Mouse (Mus musculus) thymus, postnatal 4 days (tissue): Measurements from ENCODE around the gene Nectin1.

ENCODE experiments used
- DNase-seq: peaks from one replicate; pipeline ENCODE4 v3.0.0; 2021

Nectin1 gene

DNA sequence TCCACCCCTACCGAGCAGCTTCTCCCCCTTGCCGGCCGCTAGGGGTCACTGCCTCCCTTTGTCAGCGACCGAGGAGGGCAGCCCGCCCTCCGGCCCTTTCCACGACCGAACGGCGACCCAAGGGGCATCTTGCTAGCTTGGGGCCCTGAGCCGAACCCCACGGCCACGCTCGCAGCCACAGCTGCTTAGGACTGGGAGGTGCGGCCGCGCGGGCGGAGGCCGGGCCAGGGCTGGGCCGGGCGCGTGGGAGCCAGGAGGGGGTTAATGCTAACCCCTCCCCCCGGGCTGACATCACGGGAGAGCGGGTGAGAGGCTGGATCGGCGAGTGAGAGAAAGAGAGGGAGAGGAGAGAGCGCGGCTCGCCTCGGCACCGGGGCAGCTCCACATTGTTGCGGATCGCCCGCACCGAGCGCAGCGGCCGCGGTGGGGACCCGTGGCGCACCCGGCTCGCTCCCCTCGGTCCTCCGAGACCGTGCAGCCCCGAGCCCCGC lies at the start of gene Nectin1:
Nectin1 (plus strand) TSS at position 338 of the 491 bp plus-strand sequence.
- DNase-seq = peak; percentile 86

DNA sequence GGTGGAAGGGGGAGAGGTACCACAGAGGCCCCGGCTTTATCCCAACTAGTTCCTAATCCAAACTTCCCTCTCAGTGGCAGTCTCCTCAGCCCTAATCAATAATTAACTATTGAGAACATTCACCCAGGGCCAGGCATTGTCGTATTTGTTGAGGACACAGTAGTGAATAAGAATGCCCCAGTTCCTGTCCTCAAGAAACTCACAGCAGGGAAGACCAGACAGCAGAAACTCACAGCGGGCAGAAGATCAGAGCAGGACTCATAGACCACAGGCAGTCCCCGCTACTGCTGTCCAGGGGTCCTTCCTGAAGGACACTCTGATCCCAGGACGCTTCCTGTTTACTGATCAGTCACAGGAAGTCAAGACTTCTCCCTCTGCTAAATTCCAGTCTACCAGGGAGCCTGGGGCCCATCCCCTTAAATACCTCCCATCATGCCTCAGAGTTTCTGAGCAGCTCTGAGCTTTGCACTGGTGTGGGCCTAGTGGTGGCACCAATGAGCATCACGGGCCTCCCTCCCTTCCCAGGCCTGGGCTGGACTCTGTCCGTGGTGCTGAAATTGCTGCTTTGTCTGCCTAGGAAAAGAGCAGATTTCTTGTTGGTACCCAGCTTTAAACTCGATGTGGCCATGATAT lies 45.6 kb upstream of the Nectin1 start:
- DNase-seq = peak; percentile 73

DNA sequence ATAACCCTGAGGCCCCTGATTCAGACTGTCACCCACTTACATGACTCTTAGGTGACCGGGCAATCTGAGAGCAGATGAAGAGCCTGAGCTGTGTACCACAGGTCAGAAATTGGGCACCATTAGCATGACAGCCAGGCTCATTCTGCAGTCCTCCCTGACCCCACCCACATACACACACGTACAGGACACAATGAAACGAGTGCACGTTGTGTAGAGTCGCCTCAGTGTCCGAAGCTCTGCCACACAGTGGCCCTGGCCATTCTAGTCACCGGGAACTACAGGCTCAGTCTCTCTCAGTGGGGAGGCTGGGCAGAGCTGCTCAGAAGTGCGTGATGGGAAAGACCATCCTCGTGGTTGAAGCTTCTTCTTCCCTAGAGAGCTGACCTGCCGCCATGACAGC lies 44.9 kb upstream of the Nectin1 start:
- DNase-seq = no peak

DNA sequence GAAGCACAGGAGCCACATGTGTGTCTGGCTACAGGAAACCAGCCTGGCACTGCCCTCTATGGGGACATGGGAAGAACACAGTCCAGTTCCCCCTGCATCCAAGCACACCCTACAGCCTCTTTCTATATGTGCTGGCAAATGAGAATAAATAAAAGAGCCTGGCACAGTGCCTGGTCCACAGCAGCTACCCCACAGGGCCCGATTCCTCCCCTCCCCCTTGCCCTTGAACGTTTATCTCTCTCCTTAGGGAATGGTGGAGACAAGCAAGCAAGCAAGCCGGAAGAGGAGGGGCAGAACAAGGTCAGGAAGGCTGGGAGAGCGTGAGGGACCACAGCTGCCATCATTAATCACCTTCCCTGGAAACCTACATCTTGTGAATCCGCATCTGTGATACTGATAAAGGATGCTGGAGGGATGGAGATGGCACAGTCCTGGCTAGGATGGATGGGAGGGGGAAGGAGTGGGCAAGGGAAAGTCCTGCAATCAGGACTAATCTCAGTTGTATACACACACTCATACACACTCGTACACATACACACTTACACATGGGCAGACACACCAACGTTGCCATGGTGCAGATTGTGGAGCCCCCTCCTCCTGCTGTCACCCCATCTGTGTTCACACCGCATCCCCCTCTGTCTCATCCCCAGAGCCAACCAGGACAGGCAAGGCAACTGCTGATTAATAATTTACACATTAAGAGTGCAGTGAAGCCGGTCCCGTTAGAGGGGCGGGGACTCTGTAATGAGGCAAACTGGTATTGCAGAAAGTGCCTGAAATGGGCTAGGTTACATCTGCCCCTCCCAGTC lies 44.2 kb upstream of the Nectin1 start:
- no peak for DNase-seq

DNA sequence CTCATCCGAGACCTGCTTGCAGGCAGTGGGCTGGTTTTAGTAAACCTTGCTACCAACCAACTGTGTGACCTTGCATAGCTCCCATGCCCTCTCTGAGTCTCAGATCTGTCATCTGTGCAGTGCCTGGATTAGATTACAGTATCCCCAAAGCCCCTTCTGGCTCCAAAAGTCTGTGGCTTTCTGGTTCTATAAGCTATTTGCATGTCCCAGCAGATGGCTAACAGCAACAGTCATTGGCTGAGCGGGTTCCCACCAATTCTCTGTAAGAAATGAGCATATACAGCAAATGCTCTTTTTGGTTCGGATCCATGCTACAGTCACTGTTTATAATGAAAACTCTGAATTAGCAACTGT lies 43.6 kb upstream of the Nectin1 start:
- DNase-seq = no peak

DNA sequence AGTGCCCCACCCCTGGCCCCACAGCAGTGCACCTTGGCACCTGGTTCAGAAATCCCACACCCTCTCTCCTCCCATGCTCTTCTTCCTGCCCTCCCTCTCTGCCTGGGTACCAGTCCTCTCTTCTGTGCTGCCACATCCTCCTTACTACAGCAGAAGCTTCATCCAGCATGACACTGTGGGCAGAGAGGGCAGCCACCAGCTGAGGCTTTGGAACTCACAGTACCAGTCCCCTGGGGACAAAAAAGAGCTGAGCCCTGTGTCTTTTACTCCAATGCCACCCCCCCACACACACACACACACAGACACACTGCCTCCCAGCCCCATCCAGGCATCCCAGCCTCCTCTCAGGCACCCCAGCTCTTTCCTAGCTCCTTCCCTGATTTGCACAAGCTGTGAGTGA lies 42.0 kb upstream of the Nectin1 start:
- no peak for DNase-seq

DNA sequence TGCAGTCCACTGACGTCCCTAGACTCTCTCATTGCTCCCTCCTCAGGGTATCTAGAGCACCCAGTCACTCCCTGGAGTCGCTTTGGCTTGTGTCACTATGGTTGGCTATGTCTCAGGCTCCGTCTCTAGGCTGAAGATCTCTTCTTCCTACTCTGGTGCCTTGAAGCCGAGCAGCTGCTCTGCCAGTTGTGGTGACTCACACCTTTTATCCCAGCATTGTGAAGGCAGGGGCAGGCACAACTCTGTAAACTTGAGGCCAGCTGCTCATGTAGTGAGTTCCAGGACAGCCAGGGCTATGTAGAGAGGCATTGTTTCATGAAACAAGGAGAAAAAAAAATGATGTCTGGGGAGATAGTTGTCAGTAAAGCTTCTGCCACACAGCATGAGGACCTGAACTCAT lies 36.2 kb upstream of the Nectin1 start:
- DNase-seq = no peak

DNA sequence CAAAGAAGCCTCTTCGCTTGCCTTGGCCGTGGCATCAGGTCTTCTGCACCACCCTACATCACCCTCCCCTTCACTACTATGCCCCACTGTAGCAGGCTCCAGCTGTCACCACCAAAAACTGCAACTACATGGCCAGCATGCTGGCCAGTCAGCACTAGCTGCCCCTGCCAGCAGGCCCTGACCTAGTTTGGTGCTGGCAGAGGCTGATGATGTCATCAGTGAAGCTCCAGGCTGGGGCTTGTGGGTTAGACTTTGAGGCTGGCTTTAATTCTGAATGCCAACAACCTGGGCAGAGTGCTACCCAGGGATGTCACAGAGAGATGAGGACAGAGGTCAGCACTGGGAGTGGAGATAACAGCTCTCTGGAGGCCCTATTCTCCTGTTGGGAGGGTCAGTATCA lies 35.1 kb upstream of the Nectin1 start:
- no peak for DNase-seq

DNA sequence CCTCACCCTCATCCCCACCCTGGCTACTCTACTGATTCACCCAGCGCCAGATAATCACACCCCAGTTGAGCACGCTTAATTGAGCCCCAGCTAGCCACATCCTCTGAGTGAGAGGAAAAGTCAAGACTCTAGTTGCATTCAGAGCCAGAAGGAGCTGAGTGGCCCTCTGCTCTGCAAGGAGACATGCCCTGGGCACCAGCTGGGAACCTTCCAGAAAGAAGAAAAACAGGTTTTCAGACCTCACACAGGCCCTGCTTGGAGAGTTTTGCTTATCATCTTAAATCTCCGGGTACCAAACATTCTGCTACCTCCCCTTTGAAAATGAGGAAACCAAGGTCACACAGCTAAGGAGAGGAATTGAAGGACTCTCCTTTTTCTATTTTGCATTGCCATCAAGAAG lies 30.4 kb upstream of the Nectin1 start:
- DNase-seq = no peak

DNA sequence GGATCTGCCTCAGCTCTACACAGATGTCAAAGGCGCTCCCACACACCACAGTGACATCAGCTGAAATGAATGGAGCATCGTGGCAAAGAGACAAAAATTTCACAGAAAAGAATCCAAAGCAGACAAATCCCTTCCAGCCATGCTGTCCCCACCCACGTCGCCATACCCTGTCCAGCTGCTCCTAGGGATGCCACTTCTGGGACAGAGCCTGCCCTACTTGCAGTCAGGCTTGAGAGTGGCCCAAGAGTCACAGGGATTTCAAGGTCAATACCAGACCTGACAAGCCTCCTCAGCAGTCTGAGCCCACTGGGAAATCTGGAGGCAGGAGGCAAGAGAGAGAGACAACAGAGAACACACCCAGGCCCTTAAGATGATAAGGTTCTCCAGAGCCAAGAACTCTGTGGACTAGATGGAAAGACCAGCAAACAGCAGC lies 24.4 kb upstream of the Nectin1 start:
- DNase-seq = no peak

DNA sequence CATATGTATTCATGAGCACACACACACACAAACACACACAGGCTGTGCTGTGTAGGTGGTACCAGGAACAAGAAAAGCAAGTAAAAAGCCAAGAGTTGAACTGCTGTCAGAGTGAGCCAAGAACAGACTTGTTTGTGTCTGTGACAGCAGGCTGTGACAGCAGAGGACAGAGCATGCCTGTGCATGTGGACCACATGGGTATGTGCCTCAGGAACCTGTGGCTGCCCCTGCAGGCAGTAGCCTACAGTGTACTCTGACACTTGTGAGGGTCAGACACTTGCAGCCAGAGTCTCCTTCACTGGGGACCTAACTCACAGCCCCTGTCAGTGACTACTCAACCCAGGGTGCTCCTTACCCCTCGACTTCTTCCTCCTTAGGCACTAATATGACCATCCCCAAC lies 23.7 kb upstream of the Nectin1 start:
- DNase-seq = no peak

DNA sequence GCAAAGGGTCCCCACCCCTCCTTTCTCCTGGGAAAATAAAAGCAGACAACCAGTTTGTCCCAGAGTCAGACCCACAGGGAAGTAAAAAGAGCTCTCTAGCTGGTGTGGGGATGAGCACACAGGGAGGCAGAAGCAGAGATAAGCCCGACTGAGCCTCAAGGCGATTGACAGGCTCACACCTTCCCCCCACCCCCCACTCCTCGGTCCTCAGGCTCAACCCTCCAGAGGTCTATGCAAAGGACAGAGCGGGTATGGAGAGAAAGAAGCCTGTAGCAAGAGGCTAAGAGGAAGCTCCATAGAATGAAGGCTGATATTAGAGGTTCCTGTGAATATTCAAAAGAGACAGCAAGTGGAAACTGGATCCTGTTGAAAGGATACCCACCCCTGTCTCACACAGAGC lies 19.7 kb upstream of the Nectin1 start:
- DNase-seq = no peak

DNA sequence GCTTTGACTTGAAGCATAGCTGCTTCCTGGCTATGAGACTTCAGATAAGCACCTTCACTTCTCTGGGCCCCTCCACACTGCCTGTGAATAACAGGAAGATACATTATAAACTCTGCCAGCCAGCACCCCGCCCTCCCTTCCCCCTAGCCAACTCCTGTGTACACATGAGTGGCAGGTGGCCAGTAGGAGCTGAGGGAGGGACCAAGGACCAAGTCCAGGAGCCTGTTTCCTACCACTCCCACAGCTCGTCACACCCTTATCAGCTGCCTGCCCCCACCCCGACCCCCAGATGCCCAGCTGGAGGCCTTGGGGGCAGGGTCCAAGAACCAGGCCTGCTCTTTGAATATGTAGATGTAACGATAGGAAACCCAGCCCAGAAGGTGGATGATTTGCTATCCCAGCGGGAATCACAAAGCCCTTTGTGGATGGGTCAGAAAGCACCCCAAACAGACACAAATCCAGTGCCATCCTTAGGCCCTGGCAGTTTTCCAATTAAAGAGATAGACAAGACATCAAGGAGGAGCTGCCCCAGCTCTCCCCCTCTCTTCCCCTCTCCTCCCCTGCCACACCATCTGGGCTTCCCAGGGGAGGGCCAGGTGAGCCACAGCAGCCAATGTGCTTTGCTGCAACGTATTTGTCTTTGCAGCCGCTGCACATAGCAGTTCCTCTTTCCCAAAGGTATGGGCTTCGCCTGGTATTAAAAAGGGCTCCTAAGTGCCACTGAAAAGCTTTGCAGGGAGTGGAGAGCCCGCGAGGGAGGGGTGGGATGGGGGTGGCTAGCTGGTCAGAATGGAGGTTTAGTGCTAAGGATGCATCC lies 14.1 kb upstream of the Nectin1 start:
- no peak for DNase-seq

DNA sequence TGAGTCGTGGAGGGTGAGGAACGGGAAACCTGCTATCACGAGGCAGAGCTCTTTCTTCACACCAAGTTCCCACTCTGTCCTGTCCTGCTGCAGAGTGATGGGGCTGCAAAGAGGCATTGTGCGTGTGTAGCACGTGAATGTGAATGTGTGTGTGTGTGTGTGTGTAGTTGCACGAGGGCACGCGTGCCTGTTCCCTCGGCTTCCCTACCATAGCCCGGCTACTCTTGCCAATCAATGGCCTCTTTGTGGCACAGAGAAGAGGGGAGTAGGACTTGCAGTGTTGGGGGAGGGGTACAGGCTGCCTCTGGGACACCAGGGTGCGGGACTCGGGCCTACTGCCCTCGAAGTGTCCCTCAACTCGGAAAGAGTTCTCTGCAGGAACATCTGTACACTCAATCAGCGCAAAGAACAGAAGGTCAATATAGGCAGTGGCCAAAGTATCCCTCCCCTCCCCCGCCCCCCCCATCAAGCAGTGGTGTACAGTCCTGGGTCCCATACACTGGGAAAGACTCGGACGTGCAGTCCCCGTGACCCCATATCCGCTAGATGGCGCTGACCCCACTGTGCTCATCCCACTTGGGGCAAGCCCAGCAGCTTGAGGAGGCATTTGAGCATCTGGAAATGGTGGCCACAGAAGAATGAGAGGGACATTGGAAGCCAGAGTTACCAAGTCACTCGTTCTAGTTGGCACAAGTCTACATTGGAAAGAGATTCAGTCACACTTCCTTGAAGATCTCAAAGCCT lies 13.3 kb upstream of the Nectin1 start:
- peak; percentile 75 for DNase-seq

DNA sequence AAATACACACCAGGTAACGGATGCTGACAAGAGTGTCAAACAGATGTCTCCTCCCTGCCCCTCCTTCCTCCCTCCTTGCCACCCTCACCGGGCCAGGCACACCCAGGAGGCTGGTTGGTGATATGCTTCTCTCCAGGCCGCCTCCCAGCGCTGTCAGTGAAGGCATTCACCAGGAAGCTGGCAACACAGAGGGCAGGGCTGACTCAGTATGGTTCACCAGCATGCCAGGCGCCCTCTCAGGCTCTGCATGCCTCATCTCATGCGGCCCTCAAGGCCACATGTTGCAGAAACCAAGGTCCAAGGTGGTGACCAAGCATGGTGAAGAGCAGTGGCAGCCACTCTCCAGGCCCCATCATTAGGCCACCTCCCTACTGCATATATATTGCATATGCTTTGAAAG lies 11.9 kb upstream of the Nectin1 start:
- DNase-seq = no peak

DNA sequence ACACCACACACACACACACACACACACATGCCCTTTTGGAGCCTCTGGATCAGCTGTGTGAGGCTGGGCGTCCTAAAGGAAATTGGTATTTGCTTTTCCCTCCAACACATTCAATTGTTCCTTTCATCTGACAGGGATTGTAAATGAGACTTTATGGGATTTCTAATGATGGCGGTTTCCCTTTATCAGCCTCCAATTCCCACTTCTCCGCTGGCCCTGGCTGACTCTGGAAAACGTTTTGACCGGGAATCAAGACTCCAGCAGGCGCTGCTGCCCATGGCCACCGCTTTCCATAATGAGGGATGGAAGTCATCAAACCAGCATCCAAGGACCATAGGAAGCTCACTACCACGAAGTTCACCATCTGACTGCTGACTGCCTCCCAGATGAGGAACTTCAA lies 11.1 kb upstream of the Nectin1 start:
- no peak for DNase-seq

DNA sequence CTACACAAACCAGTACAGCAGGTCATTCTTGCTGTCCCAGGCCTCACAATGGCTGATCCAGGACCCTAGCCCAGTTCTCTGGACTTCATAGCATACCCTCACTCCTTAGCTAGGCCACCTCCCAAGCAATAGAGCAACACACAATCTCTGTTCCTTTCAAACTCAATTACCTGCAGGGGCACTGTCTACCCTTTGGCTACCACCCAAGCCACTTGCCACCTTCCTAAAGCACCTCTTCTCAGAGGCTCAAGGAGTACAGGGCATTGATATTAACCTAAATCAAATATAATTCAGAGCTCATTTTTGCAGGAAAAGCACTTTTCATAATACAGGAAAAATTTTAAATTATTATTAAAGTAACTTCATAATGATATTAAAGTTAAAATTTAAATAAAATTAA lies 8.8 kb upstream of the Nectin1 start:
- DNase-seq = no peak

DNA sequence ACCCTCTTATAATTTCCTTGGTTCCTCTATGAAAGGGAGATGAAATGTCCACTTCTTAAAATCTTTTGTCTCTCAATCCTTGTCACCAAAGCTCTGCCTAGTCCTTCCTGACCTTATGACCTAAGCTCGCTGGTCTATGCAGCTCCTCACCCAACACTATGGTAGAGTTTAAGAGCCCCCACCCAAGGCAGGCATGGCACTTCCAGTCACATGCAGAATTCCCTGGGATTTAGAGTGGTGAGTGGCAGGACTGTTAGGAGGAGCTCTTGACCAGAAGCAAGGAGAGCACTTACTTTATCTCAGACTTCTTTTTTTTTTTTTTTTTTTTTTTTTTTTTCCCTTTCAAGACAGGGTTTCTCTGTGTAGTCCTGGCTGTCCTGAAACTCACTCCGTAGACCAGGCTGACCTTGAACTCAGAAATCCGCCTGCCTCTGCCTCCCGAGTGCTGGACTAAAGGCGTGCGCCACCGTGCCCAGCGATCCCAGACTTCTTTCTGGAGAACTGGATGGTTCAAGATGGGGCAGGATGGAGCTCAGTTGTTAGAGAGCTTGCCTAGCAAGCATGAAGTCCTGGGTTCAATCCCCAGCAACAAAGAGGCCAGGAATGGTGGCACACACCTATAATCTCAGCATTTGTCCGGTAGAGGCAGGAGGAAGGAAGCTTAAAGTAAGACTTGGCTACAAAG lies 7.6 kb upstream of the Nectin1 start:
- DNase-seq = no peak

DNA sequence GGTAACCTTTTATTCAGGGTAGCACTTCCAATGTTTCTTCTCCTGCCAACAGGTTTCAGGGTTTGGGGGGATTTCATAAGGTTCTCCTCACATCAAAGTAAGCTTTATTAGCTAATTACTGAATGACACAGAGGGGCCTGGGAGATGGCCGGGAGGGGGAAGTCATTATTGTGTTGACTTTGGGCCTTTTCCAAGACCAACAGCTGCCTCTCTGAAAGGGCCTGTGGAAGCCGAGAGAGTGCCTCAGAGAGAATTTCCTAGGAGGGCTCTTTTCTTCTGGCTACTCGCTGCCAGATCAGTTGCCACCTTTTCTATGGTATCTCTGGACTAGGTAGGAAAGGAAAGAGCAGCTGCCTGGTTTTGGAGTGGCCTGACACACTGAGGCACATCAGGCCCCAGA lies 6.5 kb upstream of the Nectin1 start:
- DNase-seq = no peak

DNA sequence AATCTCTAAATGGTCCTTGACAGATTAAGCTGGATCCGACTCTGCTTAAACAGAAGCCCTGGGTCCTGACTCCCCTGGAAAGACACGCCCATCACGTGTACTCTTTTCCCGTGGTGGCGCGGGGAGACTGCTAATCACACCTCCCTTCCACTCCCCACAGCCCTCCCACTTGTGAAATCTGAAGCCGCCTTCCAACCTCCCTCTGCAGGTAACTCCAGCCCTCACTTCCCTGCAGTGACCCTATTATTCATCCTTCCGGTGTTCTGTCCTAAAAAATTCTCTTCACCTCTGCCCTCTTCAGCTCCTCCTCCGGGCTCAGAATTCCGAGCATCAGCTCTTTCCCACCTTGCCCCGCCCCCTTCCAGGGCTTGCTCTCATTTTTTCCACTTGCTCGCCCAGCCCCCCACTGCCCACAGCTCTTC lies 5.9 kb upstream of the Nectin1 start:
- DNase-seq = no peak

DNA sequence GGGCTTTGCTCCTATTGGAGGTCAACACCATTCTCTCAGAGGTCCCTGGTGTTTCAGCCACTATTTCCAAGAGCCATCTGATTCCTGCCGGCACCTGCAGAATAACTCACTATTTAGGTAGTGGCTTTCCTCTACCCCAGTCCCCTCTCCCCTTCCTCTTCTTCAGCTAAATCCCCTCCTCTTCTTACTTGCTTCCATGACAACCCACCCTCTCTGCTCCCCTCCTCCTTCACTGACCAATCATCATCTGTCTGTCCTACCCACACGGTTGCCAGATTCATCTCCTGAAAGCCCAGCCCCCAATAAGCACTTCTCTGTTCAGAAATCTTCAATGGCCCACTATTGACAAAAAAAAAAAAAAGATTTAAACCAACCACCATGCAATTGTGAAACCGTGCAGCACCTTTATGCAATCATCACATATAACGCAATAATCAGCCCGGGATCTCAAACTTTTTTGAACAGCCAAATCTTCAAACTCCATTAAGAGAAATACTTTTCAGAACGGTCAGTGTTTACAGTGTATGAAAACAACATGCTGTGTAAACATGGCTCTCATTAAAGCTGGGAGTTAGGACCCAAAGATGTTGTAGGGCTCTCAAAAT lies 5.2 kb upstream of the Nectin1 start:
- DNase-seq = no peak

DNA sequence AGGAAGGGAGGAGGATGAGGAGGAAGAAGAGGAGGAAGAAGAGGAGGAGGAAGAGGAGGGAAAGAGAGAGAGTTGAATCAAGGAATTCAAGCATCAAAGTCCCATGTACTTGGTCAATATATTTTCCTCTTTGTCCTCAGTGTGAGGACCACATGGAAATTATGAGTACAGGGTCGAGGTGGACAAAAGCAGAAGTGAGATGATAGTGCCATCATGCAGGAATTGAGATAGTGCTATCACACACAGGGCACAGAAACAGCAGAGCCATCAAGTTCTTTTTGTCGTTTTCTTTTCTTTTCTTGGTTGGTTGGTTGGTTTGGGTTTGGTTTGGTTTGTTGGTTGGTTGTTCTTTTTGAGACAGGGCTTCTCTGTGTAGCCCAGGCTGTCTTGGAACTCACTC lies 2.5 kb upstream of the Nectin1 start:
- no peak for DNase-seq
